Mouse (Mus musculus) brain, embryonic 18.5 days (tissue): Measurements from ENCODE around the gene Sirt3.
A peak's percentile ranks its signal among the peaks of the same experiment; 100 is the strongest.

ENCODE experiments used
- DNase-seq: peaks from one replicate; pipeline ENCODE4 v3.0.0-alpha.2; 2012; ENCODE audit warnings: low read depth, low spot score

Gene Sirt3

GRCm38 (mm10) chr7:140848591-140848990 is 33.5 kb downstream of the Sirt3 start:
- DNase-seq: no peak

- no peak for DNase-seq
These were observed 34.1 kb downstream of the Sirt3 start, which contains the start of gene Odf3 for GRCm38 (mm10) chr7:140847755-140848580. Gene Odf3, plus strand, starts transcription at chr7:140847805.

- no peak for DNase-seq
These were observed 35.4 kb downstream of the Sirt3 start for GRCm38 (mm10) chr7:140846676-140847075.

GRCm38 (mm10) chr7:140845683-140846082 is 36.4 kb downstream of the Sirt3 start:
- DNase-seq: no peak

- no peak for DNase-seq
These were observed 37.0 kb downstream of the Sirt3 start, which contains the start of gene Scgb1c1 for GRCm38 (mm10) chr7:140844905-140845665. Gene Scgb1c1, plus strand, starts transcription at chr7:140845547.

GRCm38 (mm10) chr7:140843806-140844205 is 38.3 kb downstream of the Sirt3 start:
- no peak for DNase-seq

GRCm38 (mm10) chr7:140840750-140841735 is 41.1 kb downstream of the Sirt3 start:
- DNase-seq: no peak

- no peak for DNase-seq
These were observed 42.6 kb downstream of the Sirt3 start for GRCm38 (mm10) chr7:140839556-140839955.

GRCm38 (mm10) chr7:140836243-140837115 is 45.6 kb downstream of the Sirt3 start:
- DNase-seq: no peak

GRCm38 (mm10) chr7:140835758-140836087 is 46.4 kb downstream of the Sirt3 start:
- DNase-seq: no peak

- no peak for DNase-seq
These were observed 46.9 kb downstream of the Sirt3 start, which contains the start of gene Urah for GRCm38 (mm10) chr7:140834968-140835757. Gene Urah, plus strand, starts transcription at chr7:140835018.

GRCm38 (mm10) chr7:140833341-140833740 is 48.8 kb downstream of the Sirt3 start:
- no peak for DNase-seq

GRCm38 (mm10) chr7:140831447-140831846 is 50.7 kb downstream of the Sirt3 start:
- no peak for DNase-seq

GRCm38 (mm10) chr7:140828171-140828881 is 53.8 kb downstream of the Sirt3 start:
- no peak for DNase-seq

- DNase-seq: no peak
These were observed 59.4 kb downstream of the Sirt3 start for GRCm38 (mm10) chr7:140822731-140823130.

- peak; percentile 66 for DNase-seq
These were observed 60.3 kb downstream of the Sirt3 start, which contains the start of gene Zfp941 for GRCm38 (mm10) chr7:140821653-140822329. Gene Zfp941, minus strand, starts transcription at chr7:140822178.

- DNase-seq: no peak
These were observed 60.8 kb downstream of the Sirt3 start for GRCm38 (mm10) chr7:140821305-140821652.

GRCm38 (mm10) chr7:140820173-140820572 is 61.9 kb downstream of the Sirt3 start:
- no peak for DNase-seq
